In genomic region chr6:8948471-8949411, GRCm38 (mm10) we compare ENCODE assay signal across 8 mouse cellular contexts. TPM values are rescaled to one million over a fixed set of nuclear protein-coding genes. Genes with fewer than 3 reads are reported as not detected.
A peak's percentile ranks its signal among the peaks of the same experiment; 100 is the strongest.
DNase-seq lines count a peak whose midpoint lies in the region; ATAC-seq lines count a peak whose summit lies in the region.

No protein-coding gene starts in this region.

- H3K4me2 ChIP-seq in stomach, embryonic 16.5 days (ENCODE audit: low read depth, low read length) = peak overlapping the region; percentile 47

- peaks cover 62% of the 10 kb centered on the region for H3K27me3 ChIP-seq in stomach, embryonic 16.5 days (ENCODE audit: control insufficient read depth, insufficient read depth, low read length)

- peak; percentile 60 for ATAC-seq in stomach, embryonic 16.5 days (ENCODE audit: insufficient read depth, low FRiP score)

- H3K9ac ChIP-seq in stomach, embryonic 16.5 days (ENCODE audit: low read length) = no peak overlapping the region

- peak overlapping the region; percentile 35 for H3K4me3 ChIP-seq in stomach, embryonic 16.5 days (replicated peaks; ENCODE audit: low read length)

- no peak overlapping the region for H3K27ac ChIP-seq in stomach, embryonic 16.5 days (ENCODE audit: low read length)

- no peaks in the 10 kb centered on the region for H3K36me3 ChIP-seq in stomach, embryonic 16.5 days (ENCODE audit: control insufficient read depth, insufficient read depth, low read length)

- DNase-seq in cerebellum, adult 11-12 months = peak; percentile 20
- no peak for DNase-seq in cerebellum, adult 11 months
- peak; percentile 44 for DNase-seq in urinary bladder, postnatal 25 days (ENCODE audit: low spot score)
- DNase-seq in urinary bladder, adult 2 months (ENCODE audit: low spot score) = no peak
- peak; percentile 72 for DNase-seq in forelimb bud, embryonic 11.5 days (ENCODE audit: low read depth, low spot score)
- peak; percentile 49 for DNase-seq in kidney, adult 18-20 months
- DNase-seq in lung, postnatal 14 days = peak; percentile 35

- H3K4me1 ChIP-seq in stomach, embryonic 16.5 days (ENCODE audit: control insufficient read depth, insufficient read depth, low read length) = peaks cover 4% of the 10 kb centered on the region; the same call in 1 of the 2 replicates

- H3K9me3 ChIP-seq in stomach, embryonic 16.5 days (replicated peaks; ENCODE audit: control insufficient read depth, low read length) = no peaks in the 10 kb centered on the region

- WGBS in stomach, embryonic 16.5 days = 1% methylated on average over 68 of the region's 68 CpGs

RNA-seq across cellular contexts. Expression of gene Nxph1, which starts 0.5 kb away (rescaled TPM):
- polyA plus RNA-seq in urinary bladder, adult 2 months (2012; rRNA removed) = 0.44 and 0.52 TPM in 2 replicates
- 0.37 and 0.61 TPM in 2 replicates for polyA plus RNA-seq in stomach, embryonic 16.5 days (2015; fragmentation: Nextera tagmentation; extraction: Ambion mirVana)

Comparison
In these comparisons a context has a peak if more than half of its experiments do, and no peak if none do; other contexts are left out.
1. DNase-seq: peak in cerebellum, adult 11-12 months (single experiment), urinary bladder, postnatal 25 days (single experiment), forelimb bud, embryonic 11.5 days (single experiment), kidney, adult 18-20 months (single experiment) and lung, postnatal 14 days (single experiment); none in cerebellum, adult 11 months (single experiment) and urinary bladder, adult 2 months (single experiment).